Mouse (Mus musculus) adipocyte (in vitro differentiated cells): ENCODE data around the gene Ttc3.
"Not testable (repeated sequence)": the region's sequence is repeated elsewhere in the genome, so short reads cannot be mapped to it uniquely, and the experiment has no call there.

Experiments
- DNase-seq: peaks from one replicate; pipeline ENCODE4 v3.0.0-alpha.2; 2016; ENCODE audit warnings: low spot score

Gene Ttc3

DNA sequence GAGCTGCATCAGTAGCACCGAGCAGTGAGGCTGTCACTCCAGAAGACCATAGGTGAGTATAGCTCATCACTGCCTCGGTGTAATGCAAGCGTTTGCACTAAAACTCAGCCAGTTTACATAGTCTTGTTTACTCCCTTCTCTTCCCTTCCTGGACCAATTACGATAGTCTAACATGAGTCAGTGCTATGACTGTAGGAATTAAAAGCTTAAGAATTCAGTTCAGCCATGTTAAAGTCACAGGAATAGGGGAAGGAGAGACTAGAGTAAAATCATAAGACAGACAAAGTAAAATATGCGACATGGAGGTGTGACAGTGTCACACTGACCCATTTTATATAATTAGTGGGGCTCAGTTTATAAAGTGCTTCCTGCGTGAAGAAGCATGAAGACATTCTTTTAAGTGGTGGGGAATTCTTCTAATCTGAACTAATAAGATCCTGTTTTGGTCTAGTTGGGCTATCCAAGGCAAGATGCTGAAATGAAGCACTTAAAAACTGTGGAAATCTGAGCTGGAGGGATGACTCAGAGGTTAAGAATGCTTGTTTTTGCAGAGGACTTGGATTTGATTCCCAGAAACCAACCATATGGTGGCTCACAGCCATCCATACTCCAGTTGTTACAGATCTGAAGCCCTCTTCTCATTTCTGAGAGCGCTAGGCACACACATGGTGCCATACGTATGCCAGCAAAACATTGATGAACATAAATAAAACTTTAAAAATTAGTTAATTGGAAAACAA, 65.2 kb downstream of the Ttc3 start:
- DNase-seq = peak; percentile 61

DNA sequence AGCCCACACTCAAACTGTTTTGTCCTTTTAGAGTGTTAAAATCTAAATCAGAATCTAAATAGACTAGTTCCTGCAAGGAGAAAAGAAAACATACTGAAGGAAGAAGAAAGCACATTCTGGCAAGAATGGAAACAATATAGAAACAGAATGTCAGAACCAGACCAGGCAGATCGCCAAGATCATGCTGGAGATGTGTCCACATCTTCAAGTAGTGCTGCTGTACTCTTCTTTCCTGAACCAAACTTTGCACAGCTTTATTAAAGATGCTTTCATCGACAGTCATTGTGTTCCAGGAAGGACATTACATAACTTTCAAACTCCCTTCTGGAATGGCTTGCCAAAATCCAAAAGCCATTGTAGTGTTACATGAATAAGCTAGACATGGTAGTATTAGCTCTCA, 66.4 kb downstream of the Ttc3 start:
- peak; percentile 56 for DNase-seq

DNA sequence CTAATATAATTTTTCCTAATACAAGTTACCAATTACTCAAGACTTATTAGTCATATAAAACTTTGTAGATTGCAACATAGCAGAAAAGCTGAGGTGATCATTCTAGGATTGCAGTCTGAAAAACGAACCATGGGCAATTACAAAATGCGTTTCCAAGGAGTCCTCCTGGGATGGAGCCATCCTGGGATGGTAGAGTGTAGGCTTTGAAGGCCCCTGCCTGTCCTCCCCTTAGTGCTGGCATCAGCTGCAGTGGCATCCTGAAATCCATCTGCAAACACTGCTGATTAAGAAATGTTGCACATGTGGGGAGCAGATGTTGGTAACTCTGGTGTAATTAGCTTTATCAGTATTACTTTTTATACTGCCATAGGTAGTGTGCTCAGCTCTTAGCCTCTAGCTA, 70.9 kb downstream of the Ttc3 start:
- DNase-seq = peak; percentile 45

DNA sequence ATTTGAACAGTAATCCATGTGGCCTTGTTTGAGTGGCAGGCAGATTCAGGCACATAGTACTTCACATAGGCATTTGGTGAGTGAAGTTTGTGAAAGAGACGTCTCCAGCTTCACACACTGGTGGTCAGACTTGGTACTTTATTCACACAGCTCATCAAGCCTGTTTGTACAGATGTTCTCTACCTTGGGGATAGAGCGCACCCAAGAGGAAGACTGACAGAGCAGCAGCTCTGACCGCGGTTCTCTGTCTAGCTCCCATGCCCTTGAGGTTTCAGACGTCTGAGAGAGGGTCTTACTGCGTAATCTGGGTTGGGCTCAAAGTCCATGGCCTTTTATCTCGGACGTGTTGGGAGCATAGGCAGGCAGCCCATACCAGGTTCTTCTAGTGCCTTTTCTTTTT, 78.7 kb downstream of the Ttc3 start:
- peak; percentile 23 for DNase-seq

DNA sequence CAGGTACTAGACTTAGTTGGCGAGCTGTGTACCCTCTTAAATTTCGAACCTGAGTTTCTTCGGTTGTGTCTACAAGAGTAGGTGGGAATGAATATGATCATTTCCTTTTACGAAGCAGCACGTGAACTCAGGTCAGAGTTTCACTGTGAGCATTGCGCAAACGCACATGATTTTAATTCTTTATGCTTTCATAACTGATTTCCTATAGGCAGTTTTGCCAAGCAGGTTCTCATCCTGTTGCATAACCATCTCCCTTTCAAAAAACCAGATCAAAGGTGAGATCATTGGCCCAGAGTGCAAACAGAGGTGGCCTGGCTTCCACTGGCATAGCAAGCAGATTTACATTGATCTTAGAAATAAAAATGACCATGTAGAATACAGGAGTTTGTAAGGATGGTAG, 79.2 kb downstream of the Ttc3 start:
- no peak for DNase-seq

DNA sequence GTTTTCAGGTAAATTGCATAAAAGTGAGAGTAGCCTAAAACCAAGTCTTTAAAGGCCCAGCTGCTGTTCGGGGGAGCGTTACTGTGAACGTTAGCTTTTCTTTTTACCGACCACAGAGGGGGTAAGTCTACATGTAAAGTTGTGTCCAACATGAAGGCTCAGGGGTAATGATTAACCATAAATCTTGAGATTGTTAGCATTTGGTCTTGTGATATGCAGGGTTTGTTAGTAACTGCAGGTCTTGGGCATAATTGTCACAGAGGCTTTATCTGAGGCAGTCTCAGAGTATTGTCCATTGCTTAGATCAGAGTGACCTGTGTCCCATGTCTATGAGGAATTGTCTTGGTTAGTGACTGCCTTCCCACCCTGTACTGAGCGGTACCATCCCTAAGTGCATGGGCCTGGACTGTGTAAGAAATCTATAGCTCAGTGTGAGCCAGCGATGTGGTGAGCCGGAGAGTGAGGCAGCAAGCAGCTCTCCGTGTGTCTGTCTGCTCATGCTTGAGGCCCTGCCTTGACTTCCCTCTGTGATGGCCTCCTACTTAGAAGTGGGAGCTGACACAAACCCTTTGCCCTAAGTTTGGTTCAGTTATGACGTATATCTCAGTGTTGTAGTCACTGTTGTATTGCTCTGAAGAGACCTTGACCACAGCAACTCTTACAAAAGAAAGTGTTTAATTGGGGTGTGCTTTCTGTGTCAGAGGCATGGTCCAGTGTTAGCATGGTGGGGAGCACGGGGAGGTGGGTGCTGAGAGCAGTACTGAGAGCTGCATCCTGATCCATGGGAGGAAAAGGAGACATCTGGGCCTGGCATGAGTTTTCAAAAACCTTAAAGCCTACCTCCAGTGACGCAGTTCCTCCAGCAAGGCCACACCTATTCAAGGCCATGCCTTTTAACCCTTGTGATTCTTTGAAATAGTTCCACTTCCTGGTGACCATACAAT, 81.4 kb downstream of the Ttc3 start:
- DNase-seq = no peak

DNA sequence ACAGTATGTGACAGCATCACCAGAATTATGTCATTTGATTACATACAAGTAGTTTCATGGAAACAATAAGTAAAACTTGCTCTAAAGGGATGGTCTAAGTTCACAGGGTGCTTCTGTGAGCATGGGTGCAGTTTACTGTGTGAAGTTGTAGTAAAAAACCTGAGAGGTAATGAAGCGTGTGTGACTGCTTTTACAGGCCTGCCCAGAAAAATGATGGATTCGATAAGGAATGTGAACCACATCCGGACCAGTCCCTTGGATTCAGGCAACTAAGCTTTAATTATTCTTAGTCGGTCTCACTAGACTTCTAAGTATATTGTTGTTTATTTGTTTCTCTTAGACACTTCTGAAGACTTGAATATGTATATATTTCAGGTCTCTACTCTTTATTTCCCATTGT, 82.3 kb downstream of the Ttc3 start:
- DNase-seq = no peak

DNA sequence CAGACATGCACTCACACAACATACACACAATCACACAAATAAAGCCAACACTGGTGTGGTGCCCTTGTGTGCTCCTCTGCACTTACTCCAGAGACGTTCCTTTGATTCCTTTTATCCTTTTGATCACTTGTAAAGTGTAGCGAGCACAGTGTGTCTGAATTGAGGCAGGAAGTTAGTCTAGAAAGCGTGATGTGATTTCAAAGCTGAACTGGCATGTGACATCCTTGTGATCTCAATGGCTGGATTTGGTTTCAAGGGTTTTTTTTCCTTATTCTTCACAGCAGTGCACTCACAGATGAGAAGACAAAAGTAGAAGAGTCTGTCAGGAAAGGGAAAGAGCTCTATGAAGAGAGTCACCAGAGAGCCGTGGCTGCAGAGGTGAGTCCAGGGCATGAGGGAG, 83.7 kb downstream of the Ttc3 start:
- DNase-seq = no peak

DNA sequence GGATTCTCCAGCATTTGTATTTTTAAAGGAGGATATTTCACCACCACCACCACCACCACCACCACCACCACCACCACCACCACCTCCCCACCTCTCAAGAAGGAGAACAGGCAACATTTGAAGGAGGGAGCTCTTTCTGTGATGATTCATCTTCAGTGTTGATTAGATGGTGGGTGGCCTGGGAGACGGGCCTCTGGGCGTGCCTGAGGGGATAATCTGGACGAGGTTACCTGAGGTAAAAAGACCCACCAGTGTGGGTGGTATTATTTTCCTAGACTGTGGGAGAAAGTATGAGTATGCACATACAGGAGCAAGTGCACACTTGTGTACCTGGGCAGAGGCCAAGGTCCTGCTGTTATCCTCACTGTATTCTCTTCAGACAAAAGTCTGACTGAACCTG, 93.6 kb downstream of the Ttc3 start:
- DNase-seq = no peak

DNA sequence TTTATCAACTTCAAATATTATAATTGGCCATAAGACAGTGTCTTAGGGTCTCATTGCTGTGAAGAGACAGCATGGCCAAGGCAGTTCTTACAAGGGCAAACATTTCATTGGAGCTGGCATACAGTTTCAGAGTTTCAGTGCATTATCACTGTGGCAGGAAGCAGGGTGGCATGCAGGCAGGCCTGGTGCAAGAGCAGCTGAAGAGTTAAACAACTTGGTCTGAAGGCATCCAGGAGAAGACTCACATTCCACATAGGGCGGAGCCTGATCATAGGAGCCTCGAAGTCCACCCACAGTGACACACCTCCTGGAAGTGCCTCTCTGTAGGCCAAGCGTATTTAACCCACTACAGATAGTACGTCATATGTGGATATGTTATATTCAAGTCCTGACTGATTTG, 95.5 kb downstream of the Ttc3 start:
- no peak for DNase-seq

DNA sequence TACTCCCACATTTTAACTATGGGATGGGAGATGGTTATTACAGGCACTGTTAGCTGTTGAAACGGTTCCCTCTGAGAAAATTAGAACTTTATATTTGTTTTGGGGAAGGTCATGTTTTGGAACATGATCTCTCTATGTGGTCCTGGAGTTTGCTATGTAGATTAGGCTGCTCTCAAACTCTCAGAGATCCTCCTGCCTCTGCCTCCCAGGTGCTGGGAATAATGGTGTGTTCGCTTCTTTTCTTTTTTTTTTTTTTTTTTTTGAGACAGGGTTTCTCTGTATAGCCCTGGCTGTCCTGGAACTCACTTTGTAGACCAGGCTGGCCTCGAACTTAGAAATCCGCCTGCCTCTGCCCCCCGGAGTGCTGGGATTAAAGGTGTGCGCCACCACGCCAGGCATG, 95.9 kb downstream of the Ttc3 start:
- not testable (repeated sequence) for DNase-seq

DNA sequence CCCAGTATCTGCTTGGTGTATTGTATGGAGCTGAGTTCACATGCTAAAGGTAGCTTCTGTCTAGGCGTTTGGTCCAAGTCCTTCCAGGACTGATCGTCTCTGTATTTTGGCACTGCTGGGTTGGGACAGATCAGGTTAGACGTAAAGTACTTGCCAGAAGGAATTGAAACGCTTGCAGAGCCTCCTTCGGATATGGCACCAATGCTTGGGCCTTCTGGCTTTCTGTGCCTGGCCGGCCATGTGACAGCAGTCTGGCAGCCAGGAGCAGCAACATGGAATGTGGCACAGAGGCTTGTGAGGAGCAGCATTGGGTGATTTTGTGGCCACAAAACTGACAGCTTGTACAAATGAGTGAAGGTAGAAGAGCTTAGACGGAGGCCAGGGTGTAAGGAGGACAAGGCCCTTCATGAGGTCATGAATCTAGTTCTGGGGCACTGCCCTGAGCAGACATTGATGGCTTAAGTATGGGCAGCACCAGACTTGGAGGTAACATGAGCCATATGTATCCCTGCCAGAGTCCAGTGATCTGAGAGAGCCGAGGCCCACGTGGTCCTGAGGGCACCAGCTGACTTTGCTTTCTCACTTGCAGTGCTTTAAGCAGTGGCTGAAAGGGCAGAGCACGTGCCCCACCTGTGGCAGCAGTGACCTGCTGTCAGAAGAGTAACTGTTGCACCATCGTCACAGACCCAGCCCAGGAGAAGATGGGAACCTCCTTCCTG, 97.1 kb downstream of the Ttc3 start:
- DNase-seq = peak; percentile 44

DNA sequence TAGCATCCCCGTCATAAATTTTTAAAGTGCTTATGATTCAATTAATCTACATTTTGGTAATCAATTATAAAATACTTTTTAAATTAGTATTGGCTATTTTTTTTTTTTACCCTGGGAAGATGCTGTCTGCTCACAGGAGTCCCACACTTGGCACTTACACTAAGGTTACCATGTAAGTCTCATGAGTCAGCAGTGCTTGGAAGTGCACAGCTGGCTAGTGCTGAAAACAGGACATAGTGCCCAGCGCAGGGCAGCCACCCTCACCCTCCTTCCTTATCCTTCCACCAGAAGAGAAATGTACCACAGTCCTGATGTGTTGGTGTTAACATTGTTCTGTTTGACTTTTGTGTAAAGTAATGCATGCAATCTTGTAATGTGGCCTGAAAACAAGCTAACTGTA, 98.0 kb downstream of the Ttc3 start:
- peak; percentile 50 for DNase-seq

DNA sequence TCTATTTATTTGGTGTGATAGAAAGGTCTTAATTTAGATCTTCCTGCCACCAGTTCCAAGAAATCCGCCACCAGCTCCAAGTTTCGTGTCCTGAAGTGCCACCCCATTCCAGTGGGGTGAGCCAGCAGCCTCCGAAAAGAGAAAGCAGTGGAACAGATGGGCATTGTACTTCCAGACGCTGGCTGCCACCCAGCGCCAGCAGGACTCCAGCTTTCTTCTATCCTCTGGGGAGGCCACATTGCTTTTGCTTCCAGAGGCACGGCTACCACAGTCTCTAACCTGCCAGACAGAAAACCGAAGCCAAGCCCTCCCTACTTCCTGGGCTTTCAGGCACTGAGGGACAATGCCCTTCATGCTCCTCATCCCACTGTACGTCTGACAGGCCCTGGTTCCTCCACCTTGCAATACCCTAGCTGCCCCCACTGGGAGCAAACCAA, 102.1 kb downstream of the Ttc3 start:
- DNase-seq = peak; percentile 95

DNA sequence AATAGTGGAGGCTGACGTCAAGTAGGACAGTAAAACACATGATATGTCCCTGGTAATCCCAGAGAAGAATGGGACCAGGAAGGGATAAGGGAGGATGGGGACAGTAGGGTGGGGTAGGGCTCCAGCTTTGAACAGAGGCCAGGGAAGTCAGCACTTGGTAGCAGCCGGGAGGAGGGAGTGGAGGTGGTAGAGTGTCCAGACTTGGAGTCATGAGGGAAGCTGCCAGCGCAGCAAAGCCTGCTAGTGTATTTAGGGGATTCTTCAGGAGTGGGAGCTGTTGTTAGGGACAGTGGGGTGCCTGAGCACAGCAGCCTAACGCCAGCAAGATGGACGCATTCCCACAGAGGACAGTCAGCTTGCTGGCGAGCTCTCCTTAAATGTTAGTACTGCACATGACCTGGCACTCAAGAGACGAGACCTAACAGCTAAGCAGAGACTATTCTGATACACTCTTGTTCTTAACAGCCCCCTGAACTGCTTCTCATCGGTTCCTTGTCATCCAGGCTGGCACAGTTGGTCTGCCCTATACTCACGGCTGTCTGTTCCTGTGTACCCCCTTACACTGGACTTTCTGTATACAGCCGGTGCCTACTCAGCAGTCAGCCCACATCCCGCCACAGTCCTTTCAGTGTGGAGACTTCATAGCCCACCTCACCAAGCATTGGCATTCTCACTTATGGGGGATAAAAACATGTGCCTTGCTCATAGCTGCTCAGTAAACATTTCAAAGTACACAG, 102.8 kb downstream of the Ttc3 start:
- DNase-seq = no peak

DNA sequence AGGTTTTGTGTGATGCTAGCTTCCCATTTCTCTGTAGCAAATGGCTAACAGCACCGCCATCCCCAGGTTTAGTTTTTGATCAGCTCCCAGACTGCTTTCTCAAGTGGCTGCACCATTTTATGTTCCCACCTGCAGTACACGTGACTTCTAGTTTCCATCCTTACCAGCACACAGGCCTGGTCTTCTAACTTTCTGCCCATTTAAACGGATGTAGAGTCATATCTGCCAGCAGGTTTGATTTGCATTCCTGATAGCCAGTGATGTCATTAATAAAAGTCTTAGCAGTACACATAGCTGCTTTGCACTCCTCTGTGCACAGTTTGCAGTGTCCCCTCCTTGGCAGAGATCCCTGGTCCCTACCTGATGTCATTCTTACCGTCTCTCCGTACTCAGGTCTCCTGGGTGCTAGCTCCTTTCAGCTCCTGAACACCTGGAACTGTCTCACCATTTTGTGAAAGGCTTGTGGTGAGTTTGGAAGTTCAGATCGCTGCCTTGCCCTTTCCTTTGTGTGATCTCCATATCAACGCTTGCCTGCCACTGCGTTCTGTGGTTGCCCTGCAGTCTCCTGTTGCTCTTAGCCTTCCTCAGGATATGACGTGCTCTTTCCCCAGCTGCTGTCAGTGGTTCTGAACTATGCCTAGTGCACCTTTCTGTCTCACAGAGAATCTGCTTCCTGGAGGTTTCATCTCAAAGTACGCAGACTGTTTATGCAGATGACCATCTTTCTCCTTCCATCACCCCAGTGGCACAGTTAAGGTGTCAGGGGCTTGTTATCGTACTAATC, 114.5 kb downstream of the Ttc3 start:
- no peak for DNase-seq

DNA sequence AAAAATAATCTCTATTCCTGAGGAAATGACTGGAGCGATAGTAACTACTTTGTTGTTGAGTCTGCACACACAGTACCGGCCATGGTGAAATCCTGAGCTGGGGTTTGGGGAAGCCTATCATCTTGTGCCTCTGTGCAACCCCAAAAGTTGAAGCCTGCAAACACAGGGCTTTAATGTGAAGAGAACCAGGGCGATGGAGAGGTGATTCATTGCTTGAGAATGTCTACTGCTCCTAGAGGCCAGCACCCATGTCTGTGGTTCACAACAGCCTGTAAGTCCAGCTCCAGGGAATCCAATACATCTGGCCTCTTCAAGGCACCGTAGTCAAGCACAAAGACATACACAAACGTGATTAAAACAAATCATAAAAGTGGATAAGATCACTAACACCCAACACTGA, 116.9 kb downstream of the Ttc3 start:
- DNase-seq = no peak

DNA sequence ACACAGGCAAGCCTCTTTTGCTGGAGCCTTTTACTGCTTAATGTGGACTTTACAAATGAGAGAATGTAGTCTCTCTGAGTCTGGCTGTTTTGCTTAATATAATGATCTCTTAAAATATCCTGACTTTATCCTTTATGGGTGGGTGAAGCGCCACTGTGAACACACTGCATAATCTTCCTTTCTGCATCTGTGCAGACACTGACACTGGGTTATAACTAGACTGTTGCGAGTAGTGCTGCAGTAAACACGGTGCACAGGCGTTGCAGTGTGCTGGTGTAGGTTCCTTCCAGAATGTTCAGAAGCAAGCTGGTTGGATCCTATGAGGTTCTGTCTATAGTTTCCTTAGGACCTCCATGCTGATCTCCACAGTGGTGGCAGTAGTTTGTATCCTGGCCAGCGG, 118.9 kb downstream of the Ttc3 start:
- no peak for DNase-seq

DNA sequence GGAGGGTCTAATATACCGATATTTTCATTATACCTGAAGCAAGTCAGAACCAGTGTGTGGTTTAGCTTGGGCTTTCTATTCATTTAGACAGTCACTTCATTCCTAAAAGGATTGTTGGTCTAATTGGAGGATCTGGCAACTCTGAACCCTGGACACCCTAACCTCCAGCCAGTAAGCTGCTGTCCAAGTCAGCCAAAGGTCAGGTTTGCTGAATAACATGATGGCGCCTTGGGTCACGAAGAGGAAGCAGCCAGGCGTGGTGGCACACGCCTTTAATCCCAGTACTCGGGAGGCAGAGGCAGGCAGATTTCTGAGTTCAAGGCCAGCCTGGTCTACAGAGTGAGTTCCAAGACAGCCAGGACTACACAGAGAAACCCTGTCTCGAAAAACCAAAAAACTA, 126.8 kb downstream of the Ttc3 start:
- DNase-seq = peak; percentile 45

DNA sequence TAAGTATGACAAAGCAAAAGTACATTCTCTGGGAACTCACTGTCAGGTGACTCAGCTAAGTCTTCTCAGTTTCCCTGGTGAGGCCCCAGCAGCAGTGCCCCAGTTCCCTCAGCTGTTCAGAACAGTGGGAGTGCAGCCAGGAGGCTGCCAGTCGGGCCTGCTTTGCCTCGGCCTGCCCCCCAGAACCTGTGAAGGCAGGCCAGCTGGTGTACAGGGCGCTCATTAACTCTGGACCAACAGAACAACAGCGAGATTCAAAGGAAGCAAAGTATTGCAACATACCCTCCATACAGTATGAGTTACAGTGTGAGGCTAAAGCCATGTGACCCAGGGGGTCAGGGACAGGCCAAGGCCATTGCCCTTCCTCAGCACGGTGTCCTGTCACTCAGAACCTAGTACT, 127.5 kb downstream of the Ttc3 start:
- DNase-seq = peak; percentile 84

DNA sequence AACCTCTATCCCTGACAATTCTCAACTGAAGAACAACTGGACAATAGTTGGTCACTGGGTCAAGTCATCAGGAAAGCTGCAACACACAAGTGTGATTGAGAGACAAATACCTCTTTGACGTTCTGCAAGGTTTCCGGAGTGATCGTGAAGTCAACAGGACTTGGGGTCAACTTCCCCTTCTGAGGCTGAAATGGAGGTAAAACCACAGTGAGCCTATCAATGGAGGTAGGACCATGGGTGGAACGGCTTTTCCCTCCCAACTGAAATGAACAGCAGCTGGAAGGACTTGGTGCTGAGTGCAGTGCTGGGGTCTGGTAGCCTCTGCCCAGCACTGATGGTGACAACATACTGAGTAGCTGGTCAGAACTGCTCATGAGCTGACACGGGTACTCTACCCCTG, 133.8 kb downstream of the Ttc3 start:
- DNase-seq = no peak
